Mouse (Mus musculus) G1E-ER4 (cell line): ENCODE results near the gene Ccr10. TPM values are rescaled to one million over a fixed set of nuclear protein-coding genes. Genes with fewer than 3 reads are reported as not detected.

ENCODE experiments used
- GATA1 ChIP-seq: IDR thresholded peaks from one replicate; pipeline ENCODE4 v1.8.0; 2012; ENCODE audit warnings: low read length, inconsistent platforms
- polyA plus RNA-seq: library from polyadenylated mRNA; stranded (reverse); fragments of >175 nt; gene quantifications from 2 replicates; pipeline ENCODE4 v1.2.3, GENCODE M21; 2012

The Ccr10 gene
- polyA plus RNA-seq: not detected in 2 replicates

DNA sequence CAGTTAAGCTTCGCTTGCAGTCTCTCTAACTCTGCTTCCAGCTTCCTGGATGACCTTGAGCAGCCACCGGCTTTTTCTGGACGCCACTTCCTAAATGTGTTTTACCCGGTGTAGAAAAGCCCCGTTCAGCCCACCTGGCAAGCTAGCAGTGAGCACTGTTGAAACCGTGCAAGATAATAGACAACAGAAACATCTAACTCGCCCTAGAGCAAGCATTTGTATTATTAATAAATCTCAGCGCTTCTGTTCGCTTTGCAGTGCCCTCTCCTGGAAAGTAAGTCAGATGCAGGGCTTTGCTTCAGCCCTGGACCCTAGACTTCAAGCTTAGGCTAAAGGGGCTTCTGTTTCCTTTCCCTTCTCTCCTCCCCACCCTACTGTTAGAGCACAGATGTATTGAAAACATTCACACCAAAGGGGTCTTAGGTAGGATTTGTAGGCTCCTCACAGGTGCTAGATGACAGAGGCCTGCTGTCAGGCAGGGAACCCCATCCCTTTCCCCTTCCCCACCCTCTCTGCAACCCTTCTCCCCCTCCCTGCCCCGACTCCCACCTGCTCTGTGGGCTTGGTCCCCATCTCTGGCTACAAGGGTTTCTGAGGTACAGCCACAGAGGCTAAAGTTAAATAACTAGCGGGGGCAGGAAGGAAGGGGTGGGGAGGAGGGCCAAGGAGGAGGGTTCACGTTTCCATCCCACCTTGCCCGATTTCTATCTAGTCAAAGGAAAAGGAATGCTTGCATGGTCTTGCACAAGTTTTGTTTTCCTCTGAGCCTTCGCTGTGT, at the start of gene Ccr10:
TSS of gene Ccr10 (minus strand) at position 593 of the 778 bp plus-strand sequence.
- TF ChIP-seq GATA1: no peak

DNA sequence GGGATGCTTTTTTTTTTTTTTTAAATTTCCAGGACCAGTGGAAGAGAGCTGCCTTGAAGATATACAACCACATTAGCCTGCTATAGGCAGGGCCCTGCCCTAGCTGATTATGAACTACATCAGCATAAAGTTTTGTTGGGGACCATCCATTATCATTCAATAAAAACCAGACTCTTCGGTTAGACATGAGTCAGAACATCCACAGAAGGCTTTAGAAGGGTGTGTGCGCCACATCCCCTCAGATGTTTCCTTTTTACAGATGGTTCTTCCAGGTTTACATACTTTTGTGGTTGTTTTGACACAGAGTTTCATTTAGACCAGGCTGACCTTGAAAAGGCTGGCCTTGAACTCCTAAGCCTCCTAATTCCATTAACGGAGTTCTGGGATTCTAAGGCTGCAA, 49.1 kb upstream of the Ccr10 start:
- no peak for TF ChIP-seq GATA1

DNA sequence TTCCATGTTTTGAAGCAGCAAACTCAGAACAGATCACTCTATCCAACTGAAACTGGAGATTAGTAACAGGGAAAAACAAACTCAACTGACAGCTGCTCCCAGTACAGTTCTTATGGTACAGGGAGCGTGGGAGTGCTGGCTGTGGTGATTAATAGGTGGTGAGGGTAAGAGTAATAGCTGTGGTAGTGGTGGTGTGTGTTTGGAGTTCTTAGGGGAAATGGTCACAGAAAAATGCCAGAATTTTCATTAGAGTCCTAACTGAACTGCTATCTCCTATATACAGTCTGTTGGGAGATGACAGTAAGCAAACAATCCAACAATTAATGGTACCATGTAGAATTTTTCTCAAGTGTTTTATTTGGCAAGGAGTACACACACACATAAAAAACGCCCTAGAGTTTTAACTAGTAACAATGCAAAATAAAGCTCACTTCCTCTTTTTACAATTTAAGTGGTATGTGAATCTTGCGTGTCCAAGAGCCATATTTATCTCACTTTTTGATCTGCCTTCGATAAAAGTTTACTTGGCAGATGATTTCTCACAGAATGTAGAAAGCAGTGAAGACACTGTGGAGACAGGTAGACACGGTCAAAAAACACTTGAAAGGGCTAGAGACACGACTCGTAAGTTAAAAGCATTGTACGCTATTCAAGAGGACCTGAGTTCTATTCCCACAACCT, 46.2 kb upstream of the Ccr10 start:
- no peak for TF ChIP-seq GATA1

DNA sequence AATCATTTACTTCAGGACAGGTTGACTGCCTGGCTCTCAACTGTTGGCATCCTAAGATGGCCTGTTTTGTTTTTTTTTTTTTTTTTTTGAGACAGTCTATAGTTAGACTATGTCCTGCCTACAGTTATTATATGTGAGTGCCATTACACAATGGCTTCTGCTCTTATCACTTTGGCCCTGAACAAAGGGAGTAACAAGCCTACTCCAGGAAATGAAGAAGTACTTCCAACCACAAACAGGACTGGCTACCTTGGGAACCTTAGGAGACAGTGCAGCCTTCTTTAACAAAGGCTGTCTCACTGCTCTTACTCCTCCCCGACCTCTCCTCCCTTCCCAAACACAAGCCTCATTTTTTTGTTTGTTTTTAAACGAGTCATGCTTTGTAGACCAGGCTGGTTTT, 45.6 kb upstream of the Ccr10 start:
- no peak for TF ChIP-seq GATA1

DNA sequence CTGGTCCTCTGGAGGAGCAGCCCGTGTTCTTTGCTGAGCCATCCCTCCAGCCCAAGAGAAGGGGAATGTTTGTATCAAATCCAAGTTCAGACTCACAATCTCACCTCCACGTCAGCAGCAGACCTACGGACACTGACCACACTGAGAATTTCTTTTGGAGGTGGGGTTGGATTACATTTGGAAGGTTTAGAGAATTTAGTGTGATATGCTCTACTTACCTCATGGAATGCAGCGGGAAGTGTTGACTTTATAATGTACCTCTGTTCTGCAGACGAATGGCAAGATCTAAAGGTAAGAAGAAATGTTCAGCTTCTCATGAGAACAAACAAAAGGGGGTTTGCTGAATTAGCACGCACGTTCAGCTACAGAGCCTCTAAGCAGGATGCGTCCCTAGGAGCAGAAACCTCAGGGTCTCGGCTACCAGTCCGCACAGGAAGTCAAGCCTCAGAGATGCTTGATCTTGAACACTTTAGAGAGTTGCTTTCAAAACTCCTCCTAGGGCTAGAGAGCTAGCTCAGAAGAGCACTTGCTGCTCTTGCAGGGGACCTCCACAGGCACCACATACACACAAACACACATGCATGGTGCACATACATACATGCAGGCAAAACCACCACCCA, 43.3 kb upstream of the Ccr10 start:
- no peak for TF ChIP-seq GATA1

DNA sequence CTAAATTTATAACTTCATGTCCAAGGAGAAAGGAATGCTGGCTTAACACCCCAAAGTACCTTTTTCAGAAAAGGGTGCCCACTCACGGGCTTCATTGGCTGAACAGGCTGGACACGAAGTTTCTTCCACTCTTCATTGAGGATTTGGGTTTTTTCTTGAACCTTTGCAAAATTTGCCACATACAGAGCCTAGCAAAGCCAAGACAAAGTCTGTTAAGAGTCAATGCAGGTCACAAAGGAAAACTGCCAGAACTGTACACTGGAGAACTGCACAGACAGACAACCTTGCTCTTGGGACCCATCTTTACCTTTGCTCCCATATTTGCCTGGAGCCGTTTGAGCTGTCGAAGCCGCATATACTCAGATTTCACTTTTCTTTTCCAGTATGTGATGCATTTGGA, 41.7 kb upstream of the Ccr10 start:
- no peak for TF ChIP-seq GATA1

DNA sequence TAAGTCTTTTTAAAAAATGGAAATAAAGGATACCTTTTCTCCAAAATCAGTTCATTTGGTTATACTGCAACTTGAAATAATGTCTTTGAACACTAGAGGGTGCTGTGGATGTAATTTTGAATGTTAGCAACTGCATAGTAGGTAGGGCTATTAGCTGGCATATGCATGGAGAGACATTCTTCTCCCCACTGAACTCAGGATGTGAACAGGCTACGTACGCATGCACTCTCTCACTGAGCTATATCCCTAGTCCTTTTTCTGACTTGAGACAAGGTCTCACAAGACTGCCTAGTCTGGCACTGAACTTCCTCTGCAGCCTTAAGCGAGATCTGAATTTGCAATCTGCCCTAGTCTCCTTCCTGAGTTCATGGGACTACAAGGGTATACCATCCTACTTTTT, 36.7 kb upstream of the Ccr10 start:
- no peak for TF ChIP-seq GATA1

DNA sequence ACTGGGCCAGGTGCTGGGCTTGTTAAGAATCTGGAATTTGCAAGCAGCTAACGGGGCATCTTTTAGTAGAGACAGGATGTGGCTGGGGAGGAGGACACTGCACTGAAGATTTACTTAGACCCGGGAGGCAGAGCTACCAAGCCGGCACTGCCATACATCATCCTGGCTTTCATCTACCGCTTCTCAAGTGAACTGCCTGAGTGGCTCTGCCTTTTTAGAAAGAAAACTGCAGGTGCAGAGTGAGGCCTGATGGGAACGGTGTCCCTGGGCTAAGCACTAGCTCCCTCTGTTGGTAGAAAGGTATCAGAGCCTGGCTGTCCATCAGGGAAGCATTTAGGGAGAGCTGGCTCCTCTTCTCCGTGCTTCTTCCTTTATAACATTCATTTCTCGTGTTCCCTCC, 25.7 kb upstream of the Ccr10 start:
- no peak for TF ChIP-seq GATA1

DNA sequence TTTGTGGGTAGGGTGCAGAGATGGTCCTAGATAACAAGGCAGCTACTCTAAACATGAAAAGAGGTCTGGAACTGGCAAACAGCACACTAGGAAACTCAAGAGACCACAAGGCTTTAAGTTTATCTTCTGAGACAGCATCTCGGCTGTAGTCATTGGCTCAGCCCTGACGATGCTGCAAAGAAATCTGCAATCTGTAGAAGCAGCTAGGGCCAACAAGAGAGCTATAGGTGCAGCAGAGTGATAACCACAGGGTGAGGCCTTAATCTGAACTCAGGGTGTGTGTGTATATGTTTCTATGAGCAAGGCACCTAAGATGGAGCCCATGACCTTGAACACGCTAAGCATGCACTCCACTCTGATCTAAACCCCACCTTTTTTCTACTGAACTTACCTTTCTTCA, 24.3 kb upstream of the Ccr10 start:
- no peak for TF ChIP-seq GATA1

DNA sequence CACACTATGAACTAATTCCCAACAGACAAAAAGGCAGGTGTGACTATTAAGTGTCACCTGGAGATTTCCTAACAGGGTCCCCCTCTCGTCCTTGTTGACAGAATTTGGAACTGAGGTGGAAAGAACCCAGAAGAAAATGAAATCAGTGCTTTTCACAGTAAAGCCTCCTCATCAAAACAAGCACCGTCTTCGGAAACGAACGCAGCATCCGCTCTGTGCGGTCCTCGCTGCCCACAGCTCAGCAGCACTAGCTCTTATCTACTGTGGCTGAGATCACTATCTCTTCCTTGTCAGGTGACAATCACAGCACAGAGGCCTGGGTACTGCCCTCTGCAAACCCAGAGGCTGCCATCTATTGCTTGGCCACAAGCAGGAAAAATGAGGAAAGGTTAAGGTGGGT, 20.9 kb upstream of the Ccr10 start:
- no peak for TF ChIP-seq GATA1

DNA sequence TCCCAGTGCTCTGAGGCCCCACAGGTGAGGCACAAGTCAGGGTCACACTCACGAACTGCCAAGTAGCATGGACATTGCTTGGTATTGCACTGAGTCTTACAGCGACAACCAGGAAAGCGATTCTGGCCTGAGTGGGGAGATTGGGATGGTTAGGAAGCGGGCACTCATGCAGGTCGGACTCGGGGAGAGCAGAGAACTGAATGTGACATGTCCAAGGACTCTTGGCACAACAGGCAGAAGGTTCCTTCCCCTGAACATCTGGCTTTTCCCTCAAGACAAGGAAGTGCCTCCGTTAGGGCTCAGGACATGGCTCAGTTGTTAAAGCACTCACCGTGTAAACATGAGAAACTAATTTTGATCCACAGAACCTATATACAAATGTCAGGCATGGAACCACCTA, 20.3 kb upstream of the Ccr10 start:
- TF ChIP-seq GATA1: no peak

DNA sequence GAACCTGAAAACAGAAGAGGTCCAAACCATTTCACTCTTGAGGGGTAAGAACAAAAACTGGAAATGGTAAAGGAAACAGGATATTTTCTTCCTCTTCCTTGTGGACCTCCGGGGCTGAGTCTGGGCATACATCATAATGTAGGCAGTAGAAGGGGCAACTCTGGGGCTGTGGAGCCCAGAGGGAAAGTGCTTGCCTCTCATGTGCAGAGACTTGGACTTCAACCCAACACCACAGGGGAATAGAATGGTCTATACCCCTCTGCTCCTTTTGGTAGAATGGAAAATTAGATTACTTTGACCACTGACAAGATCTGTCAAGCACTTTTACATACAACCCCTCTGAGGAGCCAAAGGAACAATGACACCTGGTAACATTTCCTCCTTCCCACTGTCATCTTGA, 19.9 kb upstream of the Ccr10 start:
- TF ChIP-seq GATA1: no peak

DNA sequence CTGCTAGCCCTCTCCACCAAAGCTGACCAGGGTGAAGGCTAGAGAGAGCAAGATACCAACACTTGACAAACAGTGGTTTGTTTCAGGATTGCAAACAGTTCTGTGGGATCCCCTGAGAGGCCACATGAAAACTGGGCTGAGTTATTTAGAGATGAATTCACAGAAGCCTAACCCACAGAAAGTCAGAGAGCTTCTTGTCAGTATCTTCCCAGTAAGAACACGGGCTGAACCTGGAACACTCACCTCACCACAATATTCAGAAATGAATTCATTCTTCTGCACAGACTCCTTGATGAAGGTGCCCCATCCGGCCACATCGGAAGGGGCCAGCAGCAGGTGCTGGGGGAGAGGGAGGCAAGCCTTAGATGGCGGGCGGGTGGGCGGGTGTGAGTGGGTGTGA, 19.4 kb upstream of the Ccr10 start:
- TF ChIP-seq GATA1: no peak

DNA sequence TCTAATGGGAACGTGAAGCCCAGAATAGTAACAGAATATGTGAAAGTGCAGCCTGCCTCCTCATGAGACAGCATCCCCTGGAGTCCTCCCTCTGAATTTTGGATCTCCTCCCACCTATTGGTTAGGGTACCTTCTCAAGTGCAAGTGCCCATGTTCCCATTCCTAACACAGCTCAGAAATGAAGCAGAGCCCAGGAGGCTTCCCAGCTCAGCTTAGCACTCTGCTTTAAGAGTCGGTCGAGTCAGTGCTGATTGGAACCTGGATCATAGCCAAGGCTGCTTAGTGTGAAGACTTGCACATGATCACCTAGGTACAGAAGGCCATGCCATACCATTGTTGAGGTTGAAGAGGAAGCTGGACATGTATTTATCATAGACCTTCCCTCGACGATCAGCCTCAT, 18.9 kb upstream of the Ccr10 start:
- TF ChIP-seq GATA1: no peak

DNA sequence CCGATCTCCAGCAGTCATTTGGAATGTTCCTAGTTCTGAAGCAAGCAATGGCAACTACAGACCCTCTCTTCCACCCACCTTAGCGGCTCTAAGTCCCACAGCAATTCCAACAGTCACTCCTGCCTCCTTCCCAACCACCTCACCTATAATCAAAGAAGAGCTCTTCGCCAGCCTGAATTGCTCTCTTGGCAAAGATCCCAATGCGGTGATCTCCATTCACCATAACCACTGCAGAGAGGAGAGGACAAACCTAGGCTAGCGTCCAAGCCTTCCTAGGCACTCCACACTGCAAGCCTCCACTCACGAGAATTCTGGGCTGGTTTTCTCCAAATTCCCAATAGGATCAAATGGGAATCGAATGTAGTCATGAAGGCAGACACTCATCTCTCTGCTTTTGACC, 17.8 kb upstream of the Ccr10 start:
- TF ChIP-seq GATA1: no peak

DNA sequence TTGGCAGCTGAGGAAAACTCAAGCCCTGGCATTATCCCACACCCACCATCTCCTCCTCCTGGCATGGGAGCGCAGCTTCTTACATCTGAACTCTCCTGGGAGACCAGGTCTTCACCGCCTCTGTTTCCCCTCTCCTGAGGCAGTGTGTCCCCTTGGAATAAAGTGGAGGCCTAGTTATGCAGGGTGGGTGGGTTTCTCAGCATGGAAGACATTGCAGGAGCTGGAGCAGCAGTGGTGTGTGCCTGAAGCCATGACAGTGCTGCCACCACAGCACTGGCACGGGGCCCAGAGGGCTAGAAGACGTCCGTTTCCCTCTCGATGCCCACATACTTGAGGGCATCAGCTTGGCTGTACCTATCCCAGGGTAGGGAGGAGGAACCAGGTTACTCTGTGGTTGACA, 17.4 kb upstream of the Ccr10 start:
- TF ChIP-seq GATA1: no peak

DNA sequence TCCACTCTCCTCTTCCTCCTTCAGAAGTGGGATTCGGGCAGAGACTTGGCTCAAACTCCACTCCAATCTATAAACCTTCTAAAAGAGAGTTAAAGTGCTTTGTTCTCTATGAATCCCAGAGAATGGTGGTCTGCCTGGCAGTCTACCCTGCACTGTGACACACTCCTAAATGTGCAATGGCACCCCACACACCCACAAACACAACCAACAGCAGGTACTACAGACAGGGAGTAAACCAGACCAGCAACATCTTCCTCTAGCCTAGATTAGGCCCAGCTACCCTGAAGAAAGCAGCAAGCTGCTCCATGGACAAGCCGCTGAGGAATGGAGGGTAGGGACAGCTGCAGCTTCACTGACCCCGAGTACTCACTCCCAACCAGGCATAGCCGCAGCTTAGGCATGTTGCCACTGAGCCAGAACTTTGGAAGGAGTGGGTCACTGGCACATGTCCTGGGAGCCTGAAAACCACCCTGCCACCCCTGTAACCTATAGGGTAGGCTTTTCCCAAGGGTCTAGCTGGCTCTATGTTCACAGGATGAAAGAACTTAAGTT, 16.8 kb upstream of the Ccr10 start:
- TF ChIP-seq GATA1: no peak
